Mouse (Mus musculus): Measurements from ENCODE around the gene Cops2. TPM values are rescaled to one million over a fixed set of nuclear protein-coding genes. Genes with fewer than 3 reads are reported as not detected.

Cops2 gene
- polyA plus RNA-seq, 1 experiment from 2014 or later, result 58.1 TPM

- Histone ChIP-seq H3K4me1 (replicated peaks) (no peaks in the 10 kb centered on the region), H3K4me2 (no peak overlapping the region), H3K9me3 (no peaks in the 10 kb centered on the region), H3K4me3 (no peak overlapping the region), H3K27me3 (no peaks in the 10 kb centered on the region), H3K9ac (no peak overlapping the region), H3K36me3 (no peaks in the 10 kb centered on the region), H3K27ac (replicated peaks) (no peak overlapping the region)
- 75% methylated on average over 7 of the region's 7 CpGs for WGBS
- ATAC-seq (ENCODE audit: low FRiP score, low read depth), result no peak
Measured at GRCm38 (mm10) chr2:125791485-125791885, 67.5 kb downstream of the Cops2 start.

GRCm38 (mm10) chr2:125790242-125790641 lies 68.7 kb downstream of the Cops2 start:
- no peaks in the 10 kb centered on the region for H3K4me1 ChIP-seq (replicated peaks)
- no peaks in the 10 kb centered on the region for H3K36me3 ChIP-seq
- H3K27ac ChIP-seq (replicated peaks), result no peak overlapping the region
- no peak overlapping the region for H3K4me2 ChIP-seq
- no peak overlapping the region for H3K4me3 ChIP-seq
- H3K9ac ChIP-seq, result no peak overlapping the region
- no peaks in the 10 kb centered on the region for H3K27me3 ChIP-seq
- H3K9me3 ChIP-seq, result no peaks in the 10 kb centered on the region
- no peak for ATAC-seq (ENCODE audit: low FRiP score, low read depth)
- 92% methylated on average over 4 of the region's 4 CpGs for WGBS

- no peak for ATAC-seq (ENCODE audit: low FRiP score, low read depth)
- no peaks in the 10 kb centered on the region for H3K4me1 ChIP-seq (replicated peaks)
- H3K4me2 ChIP-seq, result no peak overlapping the region
- no peaks in the 10 kb centered on the region for H3K27me3 ChIP-seq
- no peaks in the 10 kb centered on the region for H3K36me3 ChIP-seq
- 77% methylated on average over 5 of the region's 5 CpGs for WGBS
- H3K9ac ChIP-seq, result no peak overlapping the region
- no peaks in the 10 kb centered on the region for H3K9me3 ChIP-seq
- H3K4me3 ChIP-seq, result no peak overlapping the region
- H3K27ac ChIP-seq (replicated peaks), result no peak overlapping the region
Measured at GRCm38 (mm10) chr2:125789265-125789664, 69.7 kb downstream of the Cops2 start.

- H3K4me3 ChIP-seq, result no peak overlapping the region
- H3K27me3 ChIP-seq, result no peaks in the 10 kb centered on the region
- H3K36me3 ChIP-seq, result no peaks in the 10 kb centered on the region
- no peak overlapping the region for H3K27ac ChIP-seq (replicated peaks)
- no peaks in the 10 kb centered on the region for H3K4me1 ChIP-seq (replicated peaks)
- no peak for ATAC-seq (ENCODE audit: low FRiP score, low read depth)
- H3K4me2 ChIP-seq, result no peak overlapping the region
- WGBS, result 89% methylated on average over 3 of the region's 3 CpGs
- H3K9me3 ChIP-seq, result no peaks in the 10 kb centered on the region
- no peak overlapping the region for H3K9ac ChIP-seq
Measured at GRCm38 (mm10) chr2:125788785-125789184, 70.2 kb downstream of the Cops2 start.

- H3K27me3 ChIP-seq, result no peaks in the 10 kb centered on the region
- ATAC-seq (ENCODE audit: low FRiP score, low read depth), result no peak
- no peak overlapping the region for H3K27ac ChIP-seq (replicated peaks)
- no peaks in the 10 kb centered on the region for H3K36me3 ChIP-seq
- no peaks in the 10 kb centered on the region for H3K9me3 ChIP-seq
- H3K4me2 ChIP-seq, result no peak overlapping the region
- H3K9ac ChIP-seq, result no peak overlapping the region
- peaks cover 3% of the 10 kb centered on the region for H3K4me1 ChIP-seq (replicated peaks)
- no peak overlapping the region for H3K4me3 ChIP-seq
Measured at GRCm38 (mm10) chr2:125788351-125788750, 70.6 kb downstream of the Cops2 start.

GRCm38 (mm10) chr2:125785021-125785420 lies 73.9 kb downstream of the Cops2 start:
- whole genome bisulfite sequencing, result 79% methylated on average over 4 of the region's 4 CpGs
- H3K27ac ChIP-seq (replicated peaks), result no peak overlapping the region
- H3K4me1 ChIP-seq (replicated peaks), result peaks cover 27% of the 10 kb centered on the region
- H3K4me2 ChIP-seq, result no peak overlapping the region
- no peak overlapping the region for H3K9ac ChIP-seq
- no peaks in the 10 kb centered on the region for H3K9me3 ChIP-seq
- H3K27me3 ChIP-seq, result no peaks in the 10 kb centered on the region
- no peaks in the 10 kb centered on the region for H3K36me3 ChIP-seq
- H3K4me3 ChIP-seq, result no peak overlapping the region
- ATAC-seq (ENCODE audit: low FRiP score, low read depth), result no peak

GRCm38 (mm10) chr2:125784392-125784791 lies 74.5 kb downstream of the Cops2 start:
- Histone ChIP-seq H3K27ac (replicated peaks) (no peak overlapping the region), H3K27me3 (no peaks in the 10 kb centered on the region), H3K4me1 (replicated peaks) (peaks cover 27% of the 10 kb centered on the region), H3K9me3 (no peaks in the 10 kb centered on the region), H3K9ac (no peak overlapping the region), H3K36me3 (no peaks in the 10 kb centered on the region), H3K4me2 (no peak overlapping the region), H3K4me3 (no peak overlapping the region)
- WGBS, result 81% methylated on average over 4 of the region's 4 CpGs
- ATAC-seq (ENCODE audit: low FRiP score, low read depth), result no peak

GRCm38 (mm10) chr2:125783868-125784267 lies 75.1 kb downstream of the Cops2 start:
- H3K4me3 ChIP-seq, result no peak overlapping the region
- no peaks in the 10 kb centered on the region for H3K36me3 ChIP-seq
- no peaks in the 10 kb centered on the region for H3K27me3 ChIP-seq
- no peaks in the 10 kb centered on the region for H3K9me3 ChIP-seq
- no peak for ATAC-seq (ENCODE audit: low FRiP score, low read depth)
- peaks cover 27% of the 10 kb centered on the region for H3K4me1 ChIP-seq (replicated peaks)
- no peak overlapping the region for H3K27ac ChIP-seq (replicated peaks)
- no peak overlapping the region for H3K4me2 ChIP-seq
- 57% methylated on average over 4 of the region's 4 CpGs for WGBS
- no peak overlapping the region for H3K9ac ChIP-seq

- Histone ChIP-seq H3K9me3 (no peaks in the 10 kb centered on the region), H3K27ac (replicated peaks) (peak within 1 kb of the TSS; percentile 88), H3K4me2 (peak within 1 kb of the TSS; percentile 63), H3K9ac (peak within 1 kb of the TSS; percentile 93), H3K27me3 (no peaks in the 10 kb centered on the region), H3K4me3 (peak within 1 kb of the TSS; percentile 82), H3K36me3 (no peaks in the 10 kb centered on the region), H3K4me1 (replicated peaks) (peaks cover 27% of the 10 kb centered on the region)
- ATAC-seq (ENCODE audit: low FRiP score, low read depth), result peak; percentile 98
- WGBS, result under 1% methylated on average over 26 of the region's 28 CpGs
Measured at GRCm38 (mm10) chr2:125782719-125783109, 76.2 kb downstream of the Cops2 start, which contains the start of gene Secisbp2l. Gene Secisbp2l (minus strand): TSS chr2:125782870.

GRCm38 (mm10) chr2:125781978-125782718 lies 76.8 kb downstream of the Cops2 start:
- peak overlapping the region; percentile 93 for H3K9ac ChIP-seq
- H3K4me1 ChIP-seq (replicated peaks), result peaks cover 27% of the 10 kb centered on the region
- H3K4me3 ChIP-seq, result peak overlapping the region; percentile 82
- H3K4me2 ChIP-seq, result peak overlapping the region; percentile 63
- 4% methylated on average over 44 of the region's 44 CpGs for WGBS
- no peaks in the 10 kb centered on the region for H3K27me3 ChIP-seq
- no peaks in the 10 kb centered on the region for H3K9me3 ChIP-seq
- peak overlapping the region; percentile 88 for H3K27ac ChIP-seq (replicated peaks)
- no peak for ATAC-seq (ENCODE audit: low FRiP score, low read depth)
- H3K36me3 ChIP-seq, result no peaks in the 10 kb centered on the region

GRCm38 (mm10) chr2:125781006-125781405 lies 77.9 kb downstream of the Cops2 start:
- Histone ChIP-seq H3K9ac (peak overlapping the region; percentile 93; the same call in 1 of the 2 replicates), H3K4me1 (replicated peaks) (peaks cover 27% of the 10 kb centered on the region), H3K4me3 (peak overlapping the region; percentile 82; the same call in 1 of the 2 replicates), H3K4me2 (peak overlapping the region; percentile 63), H3K27me3 (no peaks in the 10 kb centered on the region), H3K27ac (replicated peaks) (no peak overlapping the region), H3K9me3 (no peaks in the 10 kb centered on the region), H3K36me3 (no peaks in the 10 kb centered on the region)
- WGBS, result 76% methylated on average over 2 of the region's 2 CpGs
- no peak for ATAC-seq (ENCODE audit: low FRiP score, low read depth)

Measured in hindbrain, embryonic 15.5 days (tissue).